Mouse (Mus musculus) intestine, postnatal 0 days (tissue): ENCODE data around the gene Fgfr2. TPM values are rescaled to one million over a fixed set of nuclear protein-coding genes. Genes with fewer than 3 reads are reported as not detected.

Experiments
- ATAC-seq: fragments of 200-750 bp; cut with Nextera tagmentation; 2 replicates; pipeline ENCODE4 v1.8.0; 2017; ENCODE audit warnings: mild to moderate bottlenecking, moderate TSS enrichment, moderate library complexity
- H3K27ac ChIP-seq: fragments of 300-500 bp; sonication (generic); 2 replicates; pipeline ENCODE4 v1.5.1; 2014; ENCODE audit warnings: mild to moderate bottlenecking, low read depth, low read length, moderate library complexity
- H3K27me3 ChIP-seq: fragments of 300-500 bp; sonication (generic); replicated peaks from 2 replicates; pipeline ENCODE4 v1.6.1; 2014; ENCODE audit warnings: low read length, mixed read lengths; ENCODE audit not compliant: control insufficient read depth, insufficient read depth
- H3K36me3 ChIP-seq: fragments of 300-500 bp; sonication (generic); 2 replicates; pipeline ENCODE4 v1.6.1; 2014; ENCODE audit warnings: mild to moderate bottlenecking, moderate library complexity; ENCODE audit not compliant: control insufficient read depth, insufficient read depth
- H3K4me1 ChIP-seq: fragments of 300-500 bp; sonication (generic); replicated peaks from 2 replicates; pipeline ENCODE4 v1.6.1; 2014; ENCODE audit warnings: antibody characterized with exemption, low read length, mixed read lengths; ENCODE audit not compliant: control insufficient read depth, insufficient read depth
- H3K4me2 ChIP-seq: fragments of 300-500 bp; sonication (generic); replicated peaks from 2 replicates; pipeline ENCODE4 v1.6.1; 2014; ENCODE audit warnings: low read depth, mild to moderate bottlenecking, moderate library complexity
- H3K4me3 ChIP-seq: fragments of 300-500 bp; sonication (generic); 2 replicates; pipeline ENCODE4 v1.5.1; 2014; ENCODE audit warnings: low read depth, low read length
- H3K9ac ChIP-seq: fragments of 300-500 bp; sonication (generic); 2 replicates; pipeline ENCODE4 v1.6.1; 2014; ENCODE audit warnings: mild to moderate bottlenecking, low read depth, low read length
- H3K9me3 ChIP-seq: fragments of 300-500 bp; sonication (generic); 2 replicates; pipeline ENCODE4 v1.6.1; 2016; ENCODE audit warnings: mixed run types; ENCODE audit not compliant: control insufficient read depth
- CTCF ChIP-seq: sonication (generic); IDR thresholded peaks from 2 replicates; pipeline ENCODE4 v1.5.1; 2016; ENCODE audit warnings: low read depth, mild to moderate bottlenecking, control low read depth, antibody characterized with exemption, moderate library complexity
- WGBS: fragments of 180-500 bp; shearing (Covaris S2); extraction: QIAGEN DNeasy Blood & Tissue Kit; methylation state at CpG from one replicate; pipeline ENCODE4 v1.1.7; 2014; 5-methylcytosine and 5-hydroxymethylcytosine counted together
- polyA plus RNA-seq: library from polyadenylated mRNA; unstranded; fragments of >200 nt; fragmentation: Nextera tagmentation; extraction: Ambion mirVana; gene quantifications from 2 replicates; pipeline ENCODE4 v1.2.1, GENCODE M21; 2015

Gene Fgfr2
- polyA plus RNA-seq, 1 experiment from 2014 or later = 29.5 TPM

- Histone ChIP-seq H3K27ac (peak overlapping the region; percentile 36; the same call in 1 of the 2 replicates), H3K4me2 (no peak overlapping the region), H3K4me3 (no peak overlapping the region), H3K27me3 (no peaks in the 10 kb centered on the region), H3K4me1 (peaks cover 38% of the 10 kb centered on the region), H3K9ac (no peak overlapping the region), H3K9me3 (no peaks in the 10 kb centered on the region), H3K36me3 (no peaks in the 10 kb centered on the region)
- no peak for ATAC-seq
- 30% methylated on average over 4 of the region's 4 CpGs for WGBS
- no peak for TF ChIP-seq CTCF
These were observed 85.5 kb downstream of the Fgfr2 start for GRCm38 (mm10) chr7:133037618-133038017.

GRCm38 (mm10) chr7:133037217-133037616 lies 85.9 kb downstream of the Fgfr2 start:
- H3K9me3 ChIP-seq = no peaks in the 10 kb centered on the region
- no peak overlapping the region for H3K4me2 ChIP-seq
- ATAC-seq = no peak
- peaks cover 35% of the 10 kb centered on the region for H3K4me1 ChIP-seq
- 42% methylated on average over 5 of the region's 5 CpGs for WGBS
- H3K36me3 ChIP-seq = no peaks in the 10 kb centered on the region
- H3K27ac ChIP-seq = peak overlapping the region; percentile 29; the same call in 1 of the 2 replicates
- H3K4me3 ChIP-seq = no peak overlapping the region
- no peaks in the 10 kb centered on the region for H3K27me3 ChIP-seq
- TF ChIP-seq CTCF = no peak
- no peak overlapping the region for H3K9ac ChIP-seq

GRCm38 (mm10) chr7:133035901-133036300 lies 87.2 kb downstream of the Fgfr2 start:
- no peaks in the 10 kb centered on the region for H3K27me3 ChIP-seq
- peaks cover 23% of the 10 kb centered on the region for H3K4me1 ChIP-seq
- TF ChIP-seq CTCF = no peak

GRCm38 (mm10) chr7:133032589-133033203 lies 90.5 kb downstream of the Fgfr2 start:
- no peak for ATAC-seq
- no peaks in the 10 kb centered on the region for H3K36me3 ChIP-seq
- H3K9ac ChIP-seq = no peak overlapping the region
- H3K27me3 ChIP-seq = no peaks in the 10 kb centered on the region
- no peak overlapping the region for H3K4me3 ChIP-seq
- no peaks in the 10 kb centered on the region for H3K9me3 ChIP-seq
- TF ChIP-seq CTCF = peak; percentile 96
- WGBS = 42% methylated on average over 9 of the region's 9 CpGs
- H3K4me1 ChIP-seq = peaks cover 19% of the 10 kb centered on the region
- no peak overlapping the region for H3K27ac ChIP-seq
- no peak overlapping the region for H3K4me2 ChIP-seq

More at GRCm38 (mm10) chr7:133035901-133036300, 87.2 kb downstream of the Fgfr2 start:
- Histone ChIP-seq H3K4me3 (no peak overlapping the region), H3K4me2 (no peak overlapping the region), H3K36me3 (no peaks in the 10 kb centered on the region), H3K9me3 (no peaks in the 10 kb centered on the region), H3K9ac (no peak overlapping the region), H3K27ac (no peak overlapping the region)
- no peak for ATAC-seq

- Histone ChIP-seq H3K4me1 (peaks cover 16% of the 10 kb centered on the region), H3K4me2 (peak overlapping the region; percentile 30), H3K27ac (peak overlapping the region; percentile 77), H3K9me3 (no peaks in the 10 kb centered on the region), H3K9ac (no peak overlapping the region), H3K36me3 (no peaks in the 10 kb centered on the region), H3K4me3 (no peak overlapping the region), H3K27me3 (no peaks in the 10 kb centered on the region)
- no peak for TF ChIP-seq CTCF
- WGBS = 37% methylated on average over 8 of the region's 8 CpGs
- ATAC-seq = peak; percentile 98
These were observed 93.6 kb downstream of the Fgfr2 start for GRCm38 (mm10) chr7:133029496-133030047.

- TF ChIP-seq CTCF = peak; percentile 21
- Histone ChIP-seq H3K9me3 (no peaks in the 10 kb centered on the region), H3K4me1 (peaks cover 16% of the 10 kb centered on the region), H3K4me3 (no peak overlapping the region), H3K9ac (no peak overlapping the region), H3K27me3 (no peaks in the 10 kb centered on the region), H3K27ac (peak overlapping the region; percentile 77), H3K36me3 (no peaks in the 10 kb centered on the region), H3K4me2 (peak overlapping the region; percentile 30)
- WGBS = 37% methylated on average over 8 of the region's 8 CpGs
- ATAC-seq = peak; percentile 50
These were observed 94.1 kb downstream of the Fgfr2 start for GRCm38 (mm10) chr7:133029004-133029403.
